Mouse (Mus musculus) 3134 (cell line): ENCODE data around the gene Gm9732.
"Not testable (repeated sequence)": the region's sequence is repeated elsewhere in the genome, so short reads cannot be mapped to it uniquely, and the experiment has no call there.

Source experiments
- DNase-seq: peaks from one replicate; pipeline ENCODE4 v3.0.0-alpha.2; 2011; ENCODE audit warnings: low spot score; ENCODE audit not compliant: insufficient read length; ENCODE audit errors: extremely low read depth

Gm9732 gene

GRCm38 (mm10) chr14:43274986-43275511 is at the start of gene Gm9732:
Gene Gm9732, plus strand, starts transcription at chr14:43275036.
- DNase-seq = peak; percentile 13

GRCm38 (mm10) chr14:43235204-43235603 is 39.6 kb upstream of the Gm9732 start, which contains the start of gene Gm8122:
Gene Gm8122, minus strand, starts transcription at chr14:43235304.
- DNase-seq = not testable (repeated sequence)

- DNase-seq = not testable (repeated sequence)
Observed at GRCm38 (mm10) chr14:43237769-43238168, 37.1 kb upstream of the Gm9732 start.

- DNase-seq = not testable (repeated sequence)
Observed at GRCm38 (mm10) chr14:43249611-43250170, 25.1 kb upstream of the Gm9732 start.

- DNase-seq = not testable (repeated sequence)
Observed at GRCm38 (mm10) chr14:43250549-43251253, 24.1 kb upstream of the Gm9732 start.

GRCm38 (mm10) chr14:43256511-43256910 is 18.3 kb upstream of the Gm9732 start:
- not testable (repeated sequence) for DNase-seq

- DNase-seq = not testable (repeated sequence)
Observed at GRCm38 (mm10) chr14:43258349-43258748, 16.5 kb upstream of the Gm9732 start, which contains the start of gene Gm8126. Gene Gm8126, plus strand, starts transcription at chr14:43258649.

GRCm38 (mm10) chr14:43263421-43263820 is 11.4 kb upstream of the Gm9732 start:
- not testable (repeated sequence) for DNase-seq

GRCm38 (mm10) chr14:43268521-43269084 is 6.2 kb upstream of the Gm9732 start:
- not testable (repeated sequence) for DNase-seq

- not testable (repeated sequence) for DNase-seq
Observed at GRCm38 (mm10) chr14:43269211-43269610, 5.6 kb upstream of the Gm9732 start.

- not testable (repeated sequence) for DNase-seq
Observed at GRCm38 (mm10) chr14:43273161-43273560, 1.7 kb upstream of the Gm9732 start.

GRCm38 (mm10) chr14:43275752-43276151 is 916 bp downstream of the Gm9732 start:
- not testable (repeated sequence) for DNase-seq

- DNase-seq = not testable (repeated sequence)
Observed at GRCm38 (mm10) chr14:43277468-43277867, 2.6 kb downstream of the Gm9732 start.

- not testable (repeated sequence) for DNase-seq
Observed at GRCm38 (mm10) chr14:43278146-43278545, 3.3 kb downstream of the Gm9732 start.

GRCm38 (mm10) chr14:43278681-43279080 is 3.8 kb downstream of the Gm9732 start:
- not testable (repeated sequence) for DNase-seq

- DNase-seq = not testable (repeated sequence)
Observed at GRCm38 (mm10) chr14:43293503-43293902, 18.7 kb downstream of the Gm9732 start, which contains the start of gene Gm8127. Gene Gm8127, minus strand, starts transcription at chr14:43293832.

GRCm38 (mm10) chr14:43319516-43319915 is 44.7 kb downstream of the Gm9732 start:
- not testable (repeated sequence) for DNase-seq

GRCm38 (mm10) chr14:43328603-43329002 is 53.8 kb downstream of the Gm9732 start:
- DNase-seq = not testable (repeated sequence)

- DNase-seq = not testable (repeated sequence)
Observed at GRCm38 (mm10) chr14:43331362-43331880, 56.6 kb downstream of the Gm9732 start.

- DNase-seq = not testable (repeated sequence)
Observed at GRCm38 (mm10) chr14:43337646-43338045, 62.8 kb downstream of the Gm9732 start.

- DNase-seq = not testable (repeated sequence)
Observed at GRCm38 (mm10) chr14:43347711-43348110, 72.9 kb downstream of the Gm9732 start, which contains the start of gene 1700001F09Rik. Gene 1700001F09Rik, minus strand, starts transcription at chr14:43347811.
